Mouse (Mus musculus) hindbrain, postnatal 0 days (tissue): ENCODE results near the gene Tmem95. TPM values are rescaled to one million over a fixed set of nuclear protein-coding genes. Genes with fewer than 3 reads are reported as not detected.

Experiments used
- ATAC-seq: fragments of 200-750 bp; cut with Nextera tagmentation; 2 replicates; pipeline ENCODE4 v1.8.0; 2017; ENCODE audit warnings: mild to moderate bottlenecking, moderate TSS enrichment, moderate library complexity
- DNase-seq: peaks from one replicate; pipeline ENCODE4 v3.0.0-alpha.2; 2015; ENCODE audit warnings: low spot score
- H3K27ac ChIP-seq: fragments of 300-500 bp; sonication (generic); 2 replicates; pipeline ENCODE4 v1.5.1; 2014; ENCODE audit warnings: mild to moderate bottlenecking
- H3K27me3 ChIP-seq: fragments of 300-500 bp; sonication (generic); 2 replicates; pipeline ENCODE4 v1.6.1; 2014; ENCODE audit warnings: low read length, mixed read lengths; ENCODE audit not compliant: insufficient read depth
- H3K36me3 ChIP-seq: fragments of 300-500 bp; sonication (generic); 2 replicates; pipeline ENCODE4 v1.6.1; 2014; ENCODE audit warnings: low read length, mixed read lengths; ENCODE audit not compliant: insufficient read depth
- H3K4me1 ChIP-seq: fragments of 300-500 bp; sonication (generic); 2 replicates; pipeline ENCODE4 v1.6.1; 2014; ENCODE audit warnings: antibody characterized with exemption, low read length, mixed read lengths; ENCODE audit not compliant: insufficient read depth
- H3K4me2 ChIP-seq: fragments of 300-500 bp; sonication (generic); 2 replicates; pipeline ENCODE4 v1.6.1; 2014; ENCODE audit warnings: low read depth, mild to moderate bottlenecking, low read length, moderate library complexity, mixed read lengths
- H3K4me3 ChIP-seq: fragments of 300-500 bp; sonication (generic); 2 replicates; pipeline ENCODE4 v1.5.1; 2014; ENCODE audit warnings: low read length
- H3K9ac ChIP-seq: fragments of 300-500 bp; sonication (generic); replicated peaks from 2 replicates; pipeline ENCODE4 v1.6.1; 2014; ENCODE audit warnings: mild to moderate bottlenecking, low read length, moderate library complexity, mixed read lengths
- H3K9me3 ChIP-seq: fragments of 300-500 bp; sonication (generic); 2 replicates; pipeline ENCODE4 v1.6.1; 2016; ENCODE audit warnings: low read length, mixed read lengths
- CTCF ChIP-seq: IDR thresholded peaks from 2 replicates; pipeline ENCODE4 v1.5.1; 2016; ENCODE audit warnings: antibody characterized with exemption, control low read depth, low read depth
- WGBS: fragments of 180-500 bp; shearing (Covaris S2); extraction: QIAGEN DNeasy Blood & Tissue Kit; methylation state at CpG from one replicate; pipeline ENCODE4 v1.1.7; 2014; 5-methylcytosine and 5-hydroxymethylcytosine counted together
- polyA plus RNA-seq: library from polyadenylated mRNA; unstranded; fragments of >200 nt; fragmentation: Nextera tagmentation; extraction: Ambion mirVana; gene quantifications from 2 replicates; pipeline ENCODE4 v1.2.1, GENCODE M21; 2015
- total RNA-seq: library from RNA; depleted of rRNA; stranded (reverse); fragments of >200 nt; gene quantifications from 2 replicates; pipeline ENCODE4 v1.2.3, GENCODE M21; 2014

Tmem95 gene
- total and polyA plus RNA-seq, 2 experiments from 2014 or later: not detected

DNA sequence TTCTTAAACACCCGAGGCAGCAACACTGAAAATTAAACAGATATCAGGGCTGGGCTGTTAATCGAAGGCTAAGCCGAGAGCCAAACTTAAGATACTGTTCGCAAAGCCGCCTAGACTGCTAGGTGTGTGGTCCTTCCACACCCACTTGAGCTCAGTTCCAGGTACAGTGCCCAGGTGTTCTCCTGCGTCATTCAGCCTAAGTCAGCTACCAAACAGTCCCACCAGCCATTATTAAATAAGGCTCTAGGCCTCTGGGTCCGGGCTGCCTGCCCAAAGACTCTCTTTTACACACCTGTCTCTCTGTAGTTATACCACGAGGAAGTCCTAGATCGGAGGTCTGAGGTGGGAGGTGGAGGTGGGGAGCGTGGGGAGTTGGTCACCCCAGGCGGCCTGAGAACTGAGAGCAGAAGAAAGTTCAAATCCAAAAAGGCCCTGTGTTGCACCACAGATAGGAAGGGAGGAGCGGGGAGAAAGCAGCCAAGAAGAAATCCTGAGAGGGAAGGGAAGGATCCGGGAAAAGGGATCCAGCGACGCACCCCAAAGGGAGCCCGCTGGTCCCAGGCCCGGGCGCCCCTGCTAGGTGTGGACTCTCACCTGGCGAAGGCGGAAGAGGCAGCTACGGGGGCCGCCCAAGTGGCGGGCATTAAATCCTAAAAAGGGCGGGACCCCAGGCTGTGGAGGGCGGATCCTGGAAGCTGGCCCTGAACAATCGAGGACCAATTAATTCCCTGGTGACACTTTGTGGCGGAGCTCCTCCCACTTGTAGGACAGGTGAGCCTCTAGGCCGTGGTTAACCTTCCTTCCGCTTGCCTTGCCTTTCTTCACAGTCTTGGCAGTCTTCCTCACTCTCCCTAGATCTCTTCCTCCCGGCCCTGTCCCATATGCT, 19.5 kb downstream of the Tmem95 start, which contains the start of gene Tnk1:
TSS of gene Tnk1 (minus strand) at position 618 of the 886 bp plus-strand sequence.
- H3K4me1 ChIP-seq: no peaks in the 10 kb centered on the region
- H3K27ac ChIP-seq: no peak within 1 kb of the TSS
- 0 out of 2 replicates have a peak, but pooled peaks cover 8% of the 10 kb centered on the region for H3K27me3 ChIP-seq
- no peak within 1 kb of the TSS for H3K4me2 ChIP-seq
- H3K9ac ChIP-seq: no peak within 1 kb of the TSS
- no peaks in the 10 kb centered on the region for H3K9me3 ChIP-seq
- no peak for TF ChIP-seq CTCF
- WGBS: 24% methylated on average over 30 of the region's 30 CpGs
- no peaks in the 10 kb centered on the region for H3K36me3 ChIP-seq
- H3K4me3 ChIP-seq: no peak within 1 kb of the TSS
- DNase-seq (no peak), ATAC-seq (no peak)

GRCm38 (mm10) chr11:69855347-69855746, 22.5 kb downstream of the Tmem95 start:
- TF ChIP-seq CTCF: peak; percentile 61
- DNase-seq: peak; percentile 46

GRCm38 (mm10) chr11:69854680-69855079, 23.1 kb downstream of the Tmem95 start:
- no peaks in the 10 kb centered on the region for H3K4me1 ChIP-seq
- H3K36me3 ChIP-seq: peaks cover 17% of the 10 kb centered on the region
- H3K9me3 ChIP-seq: no peaks in the 10 kb centered on the region
- WGBS: 86% methylated on average over 10 of the region's 10 CpGs
- H3K9ac ChIP-seq: no peak overlapping the region
- no peak overlapping the region for H3K4me2 ChIP-seq
- DNase-seq (no peak), ATAC-seq (no peak)
- no peak for TF ChIP-seq CTCF
- no peak overlapping the region for H3K4me3 ChIP-seq
- H3K27me3 ChIP-seq: 0 out of 2 replicates have a peak, but pooled peaks cover 8% of the 10 kb centered on the region
- no peak overlapping the region for H3K27ac ChIP-seq

More at GRCm38 (mm10) chr11:69855347-69855746, 22.5 kb downstream of the Tmem95 start:
- H3K4me1 ChIP-seq: no peaks in the 10 kb centered on the region
- H3K27ac ChIP-seq: no peak overlapping the region
- H3K4me2 ChIP-seq: no peak overlapping the region
- 0 out of 2 replicates have a peak, but pooled peaks cover 8% of the 10 kb centered on the region for H3K27me3 ChIP-seq
- no peaks in the 10 kb centered on the region for H3K9me3 ChIP-seq
- WGBS: 20% methylated on average over 16 of the region's 16 CpGs
- ATAC-seq: peak; percentile 61
- no peak overlapping the region for H3K4me3 ChIP-seq
- H3K9ac ChIP-seq: no peak overlapping the region
- peaks cover 10% of the 10 kb centered on the region for H3K36me3 ChIP-seq

DNA sequence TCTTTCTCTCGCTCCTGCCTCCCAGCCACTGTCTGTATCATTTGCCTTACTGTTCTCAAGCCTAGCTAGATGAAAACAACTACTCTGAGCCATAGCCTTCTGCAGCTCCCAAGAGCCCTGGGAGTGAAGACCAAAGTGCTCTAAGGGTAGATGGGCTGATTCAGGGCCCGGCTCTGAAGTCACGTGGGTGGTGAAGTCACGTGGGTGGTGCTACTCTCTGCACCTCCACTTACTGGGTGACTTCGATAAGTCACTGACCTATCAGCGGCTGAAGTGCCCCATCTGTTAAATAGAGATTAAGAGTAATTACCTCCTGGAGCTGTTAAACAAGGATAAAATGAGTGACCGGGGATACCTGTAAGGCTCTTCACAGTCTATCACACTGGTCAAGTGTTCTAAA, 23.8 kb downstream of the Tmem95 start:
- Histone ChIP-seq H3K27me3 (0 out of 2 replicates have a peak, but pooled peaks cover 5% of the 10 kb centered on the region), H3K4me3 (no peak overlapping the region), H3K9me3 (no peaks in the 10 kb centered on the region), H3K9ac (no peak overlapping the region), H3K36me3 (peaks cover 23% of the 10 kb centered on the region), H3K27ac (no peak overlapping the region), H3K4me1 (no peaks in the 10 kb centered on the region), H3K4me2 (no peak overlapping the region)
- no peak for TF ChIP-seq CTCF
- 78% methylated on average over 7 of the region's 7 CpGs for WGBS
- no peak for DNase-seq
- ATAC-seq: no peak

- Histone ChIP-seq H3K4me3 (no peak overlapping the region), H3K4me2 (no peak overlapping the region), H3K27me3 (no peaks in the 10 kb centered on the region), H3K36me3 (peaks cover 29% of the 10 kb centered on the region), H3K27ac (no peak overlapping the region), H3K9ac (no peak overlapping the region), H3K9me3 (no peaks in the 10 kb centered on the region), H3K4me1 (peaks cover 2% of the 10 kb centered on the region)
- DNase-seq: no peak
- TF ChIP-seq CTCF: no peak
- no peak for ATAC-seq
- 69% methylated on average over 8 of the region's 8 CpGs for WGBS
Observed at GRCm38 (mm10) chr11:69850754-69851153, 27.1 kb downstream of the Tmem95 start.

DNA sequence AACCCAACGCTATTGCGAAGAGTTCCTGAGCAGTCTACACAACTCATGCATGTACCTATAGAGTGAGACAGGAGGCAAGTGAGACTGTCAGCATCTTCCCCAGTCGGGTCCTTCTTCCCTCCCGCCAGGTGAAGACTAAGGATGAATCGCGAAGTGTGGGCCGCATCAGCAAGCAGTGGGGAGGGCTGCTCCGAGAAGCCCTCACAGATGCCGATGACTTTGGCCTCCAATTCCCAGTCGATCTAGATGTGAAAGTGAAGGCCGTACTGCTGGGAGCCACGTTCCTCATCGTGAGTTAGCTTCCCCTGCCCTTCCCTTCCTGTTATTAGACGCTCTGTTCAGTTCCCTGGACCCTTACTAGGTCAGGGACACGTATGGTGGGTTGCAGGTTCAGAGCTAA, 27.9 kb downstream of the Tmem95 start:
- H3K36me3 ChIP-seq: peaks cover 29% of the 10 kb centered on the region
- DNase-seq (no peak), ATAC-seq (no peak)
- 96% methylated on average over 15 of the region's 15 CpGs for WGBS
- H3K4me1 ChIP-seq: peaks cover 6% of the 10 kb centered on the region
- no peak overlapping the region for H3K9ac ChIP-seq
- H3K4me2 ChIP-seq: no peak overlapping the region
- no peaks in the 10 kb centered on the region for H3K27me3 ChIP-seq
- H3K4me3 ChIP-seq: no peak overlapping the region
- TF ChIP-seq CTCF: no peak
- H3K9me3 ChIP-seq: no peaks in the 10 kb centered on the region
- H3K27ac ChIP-seq: no peak overlapping the region

DNA sequence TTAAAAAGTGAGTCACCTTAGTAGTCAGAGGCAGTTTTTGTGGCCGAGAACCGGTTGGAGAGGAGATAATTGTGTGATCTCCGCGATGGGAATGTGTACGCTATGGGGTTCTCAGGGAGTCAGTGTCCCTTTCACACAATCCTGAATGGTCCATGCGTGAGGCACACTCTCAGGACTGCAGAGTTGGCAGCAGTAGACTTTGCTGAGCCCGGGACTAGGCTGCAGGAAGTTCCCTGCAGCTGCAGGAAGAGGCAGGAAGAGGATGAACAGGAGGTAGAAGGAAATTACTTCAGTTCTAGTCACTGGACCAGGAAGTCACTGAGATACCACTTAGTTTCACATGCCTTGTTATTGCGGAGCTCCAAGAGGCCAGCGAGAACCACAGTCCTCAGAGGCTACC, 28.7 kb downstream of the Tmem95 start:
- no peak overlapping the region for H3K9ac ChIP-seq
- H3K4me1 ChIP-seq: peaks cover 6% of the 10 kb centered on the region
- H3K36me3 ChIP-seq: peaks cover 29% of the 10 kb centered on the region
- H3K27me3 ChIP-seq: no peaks in the 10 kb centered on the region
- no peak overlapping the region for H3K4me2 ChIP-seq
- no peak for ATAC-seq
- 90% methylated on average over 9 of the region's 9 CpGs for WGBS
- TF ChIP-seq CTCF: no peak
- no peak overlapping the region for H3K4me3 ChIP-seq
- DNase-seq: no peak
- no peak overlapping the region for H3K27ac ChIP-seq
- no peaks in the 10 kb centered on the region for H3K9me3 ChIP-seq
